Mouse (Mus musculus) lung, postnatal 4 days (tissue): ENCODE data around the gene 1700018B08Rik.

Source experiments
- DNase-seq, 2 experiments: peaks; one replicate each; pipeline ENCODE4 v3.0.0; 2021

The 1700018B08Rik gene

GRCm38 (mm10) chr8:121544276-121544785, at the start of gene 1700018B08Rik:
Gene 1700018B08Rik (minus strand): TSS chr8:121544320.
- DNase-seq: peak in 1 of 2 experiments; percentile 15

GRCm38 (mm10) chr8:121593293-121593692, 49.2 kb upstream of the 1700018B08Rik start:
- no peak for DNase-seq

GRCm38 (mm10) chr8:121591178-121592066, 47.3 kb upstream of the 1700018B08Rik start:
- peak; percentile 60 to 67 for DNase-seq

- DNase-seq: peak; percentile 97 to 98
Measured at GRCm38 (mm10) chr8:121590203-121591177, 46.4 kb upstream of the 1700018B08Rik start, which contains the start of gene Map1lc3b. Gene Map1lc3b (plus strand): TSS chr8:121590361.

GRCm38 (mm10) chr8:121589205-121589726, 45.1 kb upstream of the 1700018B08Rik start:
- DNase-seq: no peak

- no peak for DNase-seq
Measured at GRCm38 (mm10) chr8:121588750-121589149, 44.6 kb upstream of the 1700018B08Rik start.

- DNase-seq: peak; percentile 100
Measured at GRCm38 (mm10) chr8:121585159-121585825, 41.2 kb upstream of the 1700018B08Rik start.

GRCm38 (mm10) chr8:121584730-121585129, 40.6 kb upstream of the 1700018B08Rik start:
- no peak for DNase-seq

GRCm38 (mm10) chr8:121583653-121584052, 39.5 kb upstream of the 1700018B08Rik start:
- DNase-seq: no peak

- peak; percentile 46 to 61 for DNase-seq
Measured at GRCm38 (mm10) chr8:121580465-121580864, 36.3 kb upstream of the 1700018B08Rik start.

- peak; percentile 96 for DNase-seq
Measured at GRCm38 (mm10) chr8:121578676-121579451, 34.7 kb upstream of the 1700018B08Rik start, which contains the start of gene Fbxo31. Gene Fbxo31 (minus strand): TSS chr8:121578806.

- DNase-seq: no peak
Measured at GRCm38 (mm10) chr8:121577751-121578675, 33.9 kb upstream of the 1700018B08Rik start.

- no peak for DNase-seq
Measured at GRCm38 (mm10) chr8:121575661-121576060, 31.5 kb upstream of the 1700018B08Rik start.

- peak; percentile 77 to 85 for DNase-seq
Measured at GRCm38 (mm10) chr8:121573275-121573674, 29.2 kb upstream of the 1700018B08Rik start.

- no peak for DNase-seq
Measured at GRCm38 (mm10) chr8:121572121-121572520, 28.0 kb upstream of the 1700018B08Rik start.

- DNase-seq: no peak
Measured at GRCm38 (mm10) chr8:121570801-121571200, 26.7 kb upstream of the 1700018B08Rik start.

- peak; percentile 55 to 71 for DNase-seq
Measured at GRCm38 (mm10) chr8:121570335-121570734, 26.2 kb upstream of the 1700018B08Rik start.

- DNase-seq: no peak
Measured at GRCm38 (mm10) chr8:121568321-121568720, 24.2 kb upstream of the 1700018B08Rik start.

- DNase-seq: no peak
Measured at GRCm38 (mm10) chr8:121563701-121564100, 19.6 kb upstream of the 1700018B08Rik start.

GRCm38 (mm10) chr8:121562941-121563351, 18.8 kb upstream of the 1700018B08Rik start:
- DNase-seq: peak in 1 of 2 experiments; percentile 64
